25 mouse cellular contexts compared by ENCODE assay signal in the genomic region with DNA sequence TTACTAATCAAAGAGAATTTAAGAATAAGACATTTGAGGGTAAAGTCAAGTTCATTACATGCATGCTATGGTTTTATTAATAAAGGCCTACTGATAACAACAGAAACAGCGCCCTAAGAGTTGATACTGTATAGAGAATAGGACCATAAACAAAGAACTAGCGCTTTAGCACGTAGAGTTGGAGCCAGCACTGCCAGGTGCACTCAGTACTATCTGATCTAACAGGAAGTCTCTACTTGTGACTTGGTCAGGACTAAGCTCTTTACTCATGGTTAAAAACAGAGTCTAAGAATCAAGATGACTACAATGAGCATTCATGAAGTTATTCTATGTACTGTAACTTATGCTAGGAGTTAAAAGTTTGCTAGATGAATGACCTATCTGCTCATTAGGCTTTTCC. TPM values are rescaled to one million over a fixed set of nuclear protein-coding genes. Genes with fewer than 3 reads are reported as not detected.
DNase-seq lines count a peak whose midpoint lies in the region; ATAC-seq and TF ChIP-seq lines count a peak whose summit lies in the region.
"Had no signal": no experiment of that assay in that cellular context is flagged by ENCODE, and none has a peak within 500 bp of the region (broad histone marks: within the 10 kb centered on the region; RNA-seq: fewer than 3 reads in every experiment).

No protein-coding gene starts in this region.

- no peaks in the 10 kb centered on the region for H3K9me3 ChIP-seq in MEL (replicated peaks; ENCODE audit: insufficient read depth, low read length)
- H3K9me3 ChIP-seq in hindbrain, embryonic 11.5 days (ENCODE audit: control insufficient read depth, low read length) = no peaks in the 10 kb centered on the region
- H3K9me3 ChIP-seq: forebrain, embryonic 13.5 days; heart, embryonic 10.5 days; hindbrain, embryonic 12.5 days; limb, embryonic 13.5 days; liver, embryonic 12.5 days; midbrain, embryonic 10.5 days; neural tube, embryonic 15.5 days had no signal

- H3K27me3 ChIP-seq in MEL (ENCODE audit: control insufficient read depth in 1 of 2, insufficient read depth in 2 of 2, low read length in 2 of 2) = no peaks in the 10 kb centered on the region
- no peaks in the 10 kb centered on the region for H3K27me3 ChIP-seq in hindbrain, embryonic 11.5 days (ENCODE audit: control insufficient read depth, insufficient read depth, low read length)
- H3K27me3 ChIP-seq: forebrain, embryonic 13.5 days; hindbrain, embryonic 12.5 days; limb, embryonic 13.5 days; liver, embryonic 12.5 days; neural tube, embryonic 15.5 days had no signal

- TF ChIP-seq POLR2A in MEL (IDR thresholded peaks at IDR 0.05; ENCODE audit: control insufficient read depth in 1 of 2, insufficient read depth in 1 of 2, low read depth in 1 of 2, low read length in 2 of 2, poor library complexity in 1 of 2) = no peak

- no peak overlapping the region for H3K9ac ChIP-seq in MEL (ENCODE audit: control insufficient read depth, low read depth, low read length, poor library complexity, severe bottlenecking)
- no peak overlapping the region for H3K9ac ChIP-seq in hindbrain, embryonic 11.5 days (ENCODE audit: low read depth, low read length)
- H3K9ac ChIP-seq: forebrain, embryonic 13.5 days; hindbrain, embryonic 12.5 days; limb, embryonic 13.5 days; liver, embryonic 12.5 days; lung, embryonic 14.5 days; neural tube, embryonic 15.5 days had no signal

- H3K4me2 ChIP-seq in hindbrain, embryonic 11.5 days (replicated peaks; ENCODE audit: low read depth, low read length) = no peak overlapping the region
- H3K4me2 ChIP-seq: forebrain, embryonic 13.5 days; hindbrain, embryonic 12.5 days; limb, embryonic 13.5 days; liver, embryonic 12.5 days; lung, embryonic 14.5 days; neural tube, embryonic 15.5 days had no signal

- TF ChIP-seq EP300 in MEL (IDR thresholded peaks at IDR 0.05; ENCODE audit: low read depth in 1 of 2, low read length in 2 of 2) = peak in 1 of 2 experiments; percentile 56; a peak in 3 of 4 replicates

- DNase-seq in MEL (ENCODE audit: low read depth, low spot score) = peak; percentile 57
- peak; percentile 59 for DNase-seq in thymus, postnatal 14 days
- no peak for DNase-seq in hindbrain, embryonic 11.5 days (ENCODE audit: low spot score)
- no peak for DNase-seq in left cerebral cortex, adult 18-20 months (ENCODE audit: low spot score in 2 of 2)
- DNase-seq: adrenal gland, adult 8-10 months; cerebellum, adult 18-20 months; cerebellum, postnatal 36 days; gastrocnemius, postnatal 36 days; heart, postnatal 14 days; kidney, adult 9 months; kidney, postnatal 36 days; lung, embryonic 14.5 days; lung, postnatal 4 days; right cerebral cortex, adult 18-20 months had no signal

- peak; percentile 52 for ATAC-seq in CD4-positive, CD25-positive, alpha-beta regulatory T cell, adult 4 months
- ATAC-seq in megakaryocyte-erythroid progenitor cell, adult 5-6 weeks (replicated peaks; ENCODE audit: low FRiP score, low TSS enrichment, poor library complexity, severe bottlenecking) = peak; percentile 56; the same call in 1 of the 2 replicates
- no peak for ATAC-seq in hindbrain, embryonic 11.5 days (ENCODE audit: low FRiP score)
- no peak for ATAC-seq in monocyte, adult 5-6 weeks (replicated peaks; ENCODE audit: insufficient number of reproducible peaks, low FRiP score, low TSS enrichment, poor library complexity, severe bottlenecking)
- ATAC-seq: forebrain, embryonic 13.5 days; midbrain, embryonic 16.5 days had no signal

- no peak for TF ChIP-seq CTCF in MEL (IDR thresholded peaks at IDR 0.05 in 2 of 3, conservative IDR thresholded peaks at IDR 0.05 in 1 of 3; ENCODE audit: control insufficient read depth in 1 of 3, insufficient read depth in 1 of 3, low read depth in 2 of 3, low read length in 3 of 3, poor library complexity in 1 of 3, severe bottlenecking in 1 of 3)

- H3K27ac ChIP-seq in MEL (ENCODE audit: control insufficient read depth, low read depth, low read length) = no peak overlapping the region
- no peak overlapping the region for H3K27ac ChIP-seq in hindbrain, embryonic 11.5 days (ENCODE audit: low read depth, low read length)
- H3K27ac ChIP-seq: forebrain, embryonic 13.5 days; heart, embryonic 10.5 days; hindbrain, embryonic 12.5 days; limb, embryonic 13.5 days; midbrain, embryonic 10.5 days; neural tube, embryonic 15.5 days had no signal

- peaks cover 0 to 39% of the 10 kb centered on the region in 2 experiments; a peak in 2 of 4 replicates for H3K36me3 ChIP-seq in MEL (ENCODE audit: control insufficient read depth in 1 of 2, insufficient read depth in 2 of 2, low read length in 2 of 2)
- no peaks in the 10 kb centered on the region for H3K36me3 ChIP-seq in hindbrain, embryonic 11.5 days (ENCODE audit: control insufficient read depth, insufficient read depth, low read length)
- H3K36me3 ChIP-seq: hindbrain, embryonic 12.5 days; neural tube, embryonic 15.5 days had no signal

- H3K4me1 ChIP-seq in MEL (ENCODE audit: control insufficient read depth in 1 of 2, insufficient read depth in 2 of 2, low read length in 2 of 2) = peaks cover 15 to 19% of the 10 kb centered on the region in 2 experiments
- no peaks in the 10 kb centered on the region for H3K4me1 ChIP-seq in hindbrain, embryonic 11.5 days (replicated peaks; ENCODE audit: control insufficient read depth, insufficient read depth, low read length)

- 87% methylated on average over 3 of the region's 3 CpGs for WGBS in hindbrain, embryonic 11.5 days

- no peak for TF ChIP-seq RAD21 in MEL (IDR thresholded peaks at IDR 0.05; ENCODE audit: low read depth, low read length)

- H3K4me3 ChIP-seq in MEL (ENCODE audit: control insufficient read depth in 1 of 2, insufficient read depth in 1 of 2, low read depth in 2 of 2, low read length in 2 of 2) = no peak overlapping the region
- no peak overlapping the region for H3K4me3 ChIP-seq in hindbrain, embryonic 11.5 days (ENCODE audit: low read depth, low read length)
- H3K4me3 ChIP-seq: forebrain, embryonic 13.5 days; heart, embryonic 10.5 days; hindbrain, embryonic 12.5 days; limb, embryonic 13.5 days; liver, embryonic 12.5 days; midbrain, embryonic 10.5 days; neural tube, embryonic 15.5 days had no signal

- peaks cover 13% of the 10 kb centered on the region for H3K79me2 ChIP-seq in MEL (ENCODE audit: control insufficient read depth, insufficient read depth, low read length, poor library complexity)

TF ChIP-seq in MEL, 35 proteins besides CTCF, POLR2A, EP300 and RAD21 (continues in another document):
- no peak for TF ChIP-seq E2F4 (IDR thresholded peaks at IDR 0.05; ENCODE audit: borderline replicate concordance, low read depth, low read length)
- no peak for TF ChIP-seq POLR2AphosphoS2 (IDR thresholded peaks at IDR 0.05; ENCODE audit: low read length)
- no peak for TF ChIP-seq MYC (IDR thresholded peaks at IDR 0.05; ENCODE audit: low read depth, low read length)
- TF ChIP-seq RCOR1 (IDR thresholded peaks at IDR 0.05; ENCODE audit: low read depth, low read length) = no peak
- TF ChIP-seq ZKSCAN1 (IDR thresholded peaks at IDR 0.05; ENCODE audit: low read depth, low read length) = no peak
- no peak for TF ChIP-seq ZC3H11A (IDR thresholded peaks at IDR 0.05; ENCODE audit: low read depth, low read length)
- no peak for TF ChIP-seq UBTF (IDR thresholded peaks at IDR 0.05; ENCODE audit: borderline replicate concordance, insufficient read depth, low read depth, low read length)
- TF ChIP-seq CHD2 (IDR thresholded peaks at IDR 0.05; ENCODE audit: low read length) = no peak
- no peak for TF ChIP-seq CHD1 (IDR thresholded peaks at IDR 0.05; ENCODE audit: low read depth, low read length)
- TF ChIP-seq MAZ (IDR thresholded peaks at IDR 0.05; ENCODE audit: low read depth, low read length) = no peak
- no peak for TF ChIP-seq TAL1 (IDR thresholded peaks at IDR 0.05; ENCODE audit: low read length)
- no peak for TF ChIP-seq MYB (IDR thresholded peaks at IDR 0.05; ENCODE audit: low read depth, low read length)
- TF ChIP-seq NELFE (IDR thresholded peaks at IDR 0.05; ENCODE audit: low read depth, low read length) = no peak

RNA-seq across cellular contexts. Expression of gene Dnajb4, which starts 5.5 kb away (rescaled TPM):
- 1 to 10 TPM; 8.1 to 10.0 TPM for polyA plus RNA-seq in CD4-positive, CD25-positive, alpha-beta regulatory T cell, adult 4 months (2017; shearing (Covaris generic))
- 13.3 and 14.6 TPM in 2 replicates for total RNA-seq in MEL (2012; rRNA removed)
- 10 to 100 TPM in 1 of 2 experiments, not detected in 1; 10.7 TPM for polyA plus RNA-seq in MEL (2012; ENCODE audit: insufficient read depth in 1 of 2, insufficient read length in 2 of 2, low read depth in 1 of 2, low replicate concordance in 2 of 2, missing spikeins in 1 of 2)
- total RNA-seq in megakaryocyte-erythroid progenitor cell, adult 5-6 weeks (2014; fragmentation: Nextera tagmentation) = 29.5 and 34.9 TPM in 2 replicates
- total RNA-seq in megakaryocyte-erythroid progenitor cell, adult 5-6 weeks (2017) = 74.0 and 111 TPM in 2 replicates
- polyA plus RNA-seq in hindbrain, embryonic 11.5 days (2014; fragmentation: Nextera tagmentation; extraction: Ambion mirVana) = 28.9 and 29.1 TPM in 2 replicates
- 90.9 to 144 TPM (median 114 TPM) in 3 replicates for total RNA-seq in monocyte, adult 5-6 weeks (2017)
- 10 to 100 TPM; 74.9 to 82.4 TPM for total RNA-seq in left cerebral cortex, adult 18-20 months (2021)

RNA-seq across cellular contexts. Expression of gene Fubp1, which starts 5.6 kb away (rescaled TPM):
- polyA plus RNA-seq in CD4-positive, CD25-positive, alpha-beta regulatory T cell, adult 4 months (2017; shearing (Covaris generic)) = 100 to 1,000 TPM; 256 to 262 TPM
- 202 and 251 TPM in 2 replicates for total RNA-seq in MEL (2012; rRNA removed)
- 100 to 1,000 TPM in 1 of 2 experiments, not detected in 1; 196 TPM for polyA plus RNA-seq in MEL (2012; ENCODE audit: insufficient read depth in 1 of 2, insufficient read length in 2 of 2, low read depth in 1 of 2, low replicate concordance in 2 of 2, missing spikeins in 1 of 2)
- 197 and 235 TPM in 2 replicates for total RNA-seq in megakaryocyte-erythroid progenitor cell, adult 5-6 weeks (2014; fragmentation: Nextera tagmentation)
- total RNA-seq in megakaryocyte-erythroid progenitor cell, adult 5-6 weeks (2017) = 282 and 332 TPM in 2 replicates
- polyA plus RNA-seq in hindbrain, embryonic 11.5 days (2014; fragmentation: Nextera tagmentation; extraction: Ambion mirVana) = 424 and 450 TPM in 2 replicates
- 165 to 273 TPM (median 214 TPM) in 3 replicates for total RNA-seq in monocyte, adult 5-6 weeks (2017)
- 100 to 1,000 TPM; 116 to 121 TPM for total RNA-seq in left cerebral cortex, adult 18-20 months (2021)

RNA-seq across cellular contexts. Expression of gene Gipc2, which starts 38.5 kb away (rescaled TPM):
- not detected for polyA plus RNA-seq in CD4-positive, CD25-positive, alpha-beta regulatory T cell, adult 4 months (2017; shearing (Covaris generic))
- total RNA-seq in MEL (2012; rRNA removed) = 0.27 and 0.62 TPM in 2 replicates
- polyA plus RNA-seq in MEL (2012; ENCODE audit: insufficient read depth in 1 of 2, insufficient read length in 2 of 2, low read depth in 1 of 2, low replicate concordance in 2 of 2, missing spikeins in 1 of 2) = under 1 TPM in 1 of 2 experiments, not detected in 1; 0.78 TPM
- not detected in 2 replicates for total RNA-seq in megakaryocyte-erythroid progenitor cell, adult 5-6 weeks (2014; fragmentation: Nextera tagmentation)
- not detected in 2 replicates for total RNA-seq in megakaryocyte-erythroid progenitor cell, adult 5-6 weeks (2017)
- polyA plus RNA-seq in hindbrain, embryonic 11.5 days (2014; fragmentation: Nextera tagmentation; extraction: Ambion mirVana) = 3.1 and 5.0 TPM in 2 replicates
- 2.5 to 6.6 TPM in 2 of 3 replicates, not detected in the other for total RNA-seq in monocyte, adult 5-6 weeks (2017)
- 1 to 10 TPM; 3.2 to 3.5 TPM for total RNA-seq in left cerebral cortex, adult 18-20 months (2021)

Comparison
In these comparisons a context has a peak if more than half of its experiments do, and no peak if none do; other contexts are left out.
1. ATAC-seq: peak in CD4-positive, CD25-positive, alpha-beta regulatory T cell, adult 4 months (single experiment) and megakaryocyte-erythroid progenitor cell, adult 5-6 weeks (single experiment); none in hindbrain, embryonic 11.5 days (single experiment) and monocyte, adult 5-6 weeks (single experiment).
2. DNase-seq: peak in MEL (single experiment) and thymus, postnatal 14 days (single experiment); none in hindbrain, embryonic 11.5 days (single experiment) and left cerebral cortex, adult 18-20 months (0 of 2).